Mouse (Mus musculus): ENCODE measurements around the gene Ifna2. TPM values are rescaled to one million over a fixed set of nuclear protein-coding genes. Genes with fewer than 3 reads are reported as not detected.

The Ifna2 gene
- polyA plus RNA-seq, 1 experiment = not detected

GRCm38 (mm10) chr4:88680362-88680761 is 3.4 kb downstream of the Ifna2 start:
- Histone ChIP-seq H3K4me1 (peaks cover 21% of the 10 kb centered on the region), H3K27me3 (replicated peaks) (peaks cover 2% of the 10 kb centered on the region), H3K9me3 (no peaks in the 10 kb centered on the region)

GRCm38 (mm10) chr4:88676824-88677223 is 6.9 kb downstream of the Ifna2 start, which contains the start of gene Ifna16:
TSS of gene Ifna16 (minus strand) at chr4:88676924.
- TF ChIP-seq FLI1 (IDR thresholded peaks at IDR 0.05; ENCODE audit: low read length) = no peak
- TF ChIP-seq GATA1 (IDR thresholded peaks at IDR 0.05; ENCODE audit: borderline replicate concordance, low read length) = no peak
- Histone ChIP-seq H3K27me3 (replicated peaks) (peaks cover 2% of the 10 kb centered on the region), H3K4me3 (replicated peaks) (no peak within 1 kb of the TSS), H3K9me3 (no peaks in the 10 kb centered on the region), H3K36me3 (replicated peaks; ENCODE audit: low read length) (no peaks in the 10 kb centered on the region), H3K4me1 (peaks cover 14% of the 10 kb centered on the region)

More at GRCm38 (mm10) chr4:88680362-88680761, 3.4 kb downstream of the Ifna2 start:
- peak overlapping the region; percentile 74 for H3K4me3 ChIP-seq (replicated peaks)
- no peak for TF ChIP-seq GATA1 (IDR thresholded peaks at IDR 0.05; ENCODE audit: borderline replicate concordance, low read length)
- TF ChIP-seq FLI1 (IDR thresholded peaks at IDR 0.05; ENCODE audit: low read length) = no peak
- H3K36me3 ChIP-seq (replicated peaks; ENCODE audit: low read length) = no peaks in the 10 kb centered on the region

GRCm38 (mm10) chr4:88655461-88655860 is 28.3 kb downstream of the Ifna2 start:
- H3K4me1 ChIP-seq = peaks cover 4% of the 10 kb centered on the region; the same call in 1 of the 2 replicates
- peaks cover 12% of the 10 kb centered on the region for H3K27me3 ChIP-seq (replicated peaks)
- H3K36me3 ChIP-seq (replicated peaks; ENCODE audit: low read length) = no peaks in the 10 kb centered on the region
- H3K4me3 ChIP-seq (replicated peaks) = no peak overlapping the region
- no peak for TF ChIP-seq FLI1 (IDR thresholded peaks at IDR 0.05; ENCODE audit: low read length)
- TF ChIP-seq GATA1 (IDR thresholded peaks at IDR 0.05; ENCODE audit: borderline replicate concordance, low read length) = no peak
- 0 out of 2 replicates have a peak, but pooled peaks cover 3% of the 10 kb centered on the region for H3K9me3 ChIP-seq

GRCm38 (mm10) chr4:88653644-88654043 is 30.1 kb downstream of the Ifna2 start:
- Histone ChIP-seq H3K9me3 (0 out of 2 replicates have a peak, but pooled peaks cover 3% of the 10 kb centered on the region), H3K27me3 (replicated peaks) (peaks cover 16% of the 10 kb centered on the region), H3K36me3 (replicated peaks; ENCODE audit: low read length) (no peaks in the 10 kb centered on the region), H3K4me3 (replicated peaks) (no peak overlapping the region), H3K4me1 (peaks cover 4% of the 10 kb centered on the region; the same call in 1 of the 2 replicates)
- TF ChIP-seq FLI1 (IDR thresholded peaks at IDR 0.05; ENCODE audit: low read length) (no peak), GATA1 (IDR thresholded peaks at IDR 0.05; ENCODE audit: borderline replicate concordance, low read length) (no peak)

GRCm38 (mm10) chr4:88644359-88644758 is 39.4 kb downstream of the Ifna2 start, which contains the start of gene Ifna13:
TSS of gene Ifna13 (minus strand) at chr4:88644459.
- H3K27me3 ChIP-seq (replicated peaks) = peaks cover 8% of the 10 kb centered on the region
- no peaks in the 10 kb centered on the region for H3K9me3 ChIP-seq
- peaks cover 12% of the 10 kb centered on the region for H3K4me1 ChIP-seq
- no peaks in the 10 kb centered on the region for H3K36me3 ChIP-seq (replicated peaks; ENCODE audit: low read length)
- no peak within 1 kb of the TSS for H3K4me3 ChIP-seq (replicated peaks)
- TF ChIP-seq GATA1 (IDR thresholded peaks at IDR 0.05; ENCODE audit: borderline replicate concordance, low read length) (no peak), FLI1 (IDR thresholded peaks at IDR 0.05; ENCODE audit: low read length) (no peak)

GRCm38 (mm10) chr4:88642526-88642925 is 41.2 kb downstream of the Ifna2 start:
- Histone ChIP-seq H3K9me3 (no peaks in the 10 kb centered on the region), H3K36me3 (replicated peaks; ENCODE audit: low read length) (no peaks in the 10 kb centered on the region), H3K4me1 (peaks cover 12% of the 10 kb centered on the region), H3K27me3 (replicated peaks) (peaks cover 4% of the 10 kb centered on the region), H3K4me3 (replicated peaks) (no peak overlapping the region)
- no peak for TF ChIP-seq FLI1 (IDR thresholded peaks at IDR 0.05; ENCODE audit: low read length)
- no peak for TF ChIP-seq GATA1 (IDR thresholded peaks at IDR 0.05; ENCODE audit: borderline replicate concordance, low read length)

- Histone ChIP-seq H3K36me3 (replicated peaks; ENCODE audit: low read length) (no peaks in the 10 kb centered on the region), H3K9me3 (no peaks in the 10 kb centered on the region), H3K4me3 (replicated peaks) (peak overlapping the region; percentile 95), H3K4me1 (peaks cover 12% of the 10 kb centered on the region), H3K27me3 (replicated peaks) (peaks cover 5% of the 10 kb centered on the region)
- no peak for TF ChIP-seq GATA1 (IDR thresholded peaks at IDR 0.05; ENCODE audit: borderline replicate concordance, low read length)
- no peak for TF ChIP-seq FLI1 (IDR thresholded peaks at IDR 0.05; ENCODE audit: low read length)
Measured at GRCm38 (mm10) chr4:88641077-88641831, 42.5 kb downstream of the Ifna2 start.

- H3K9me3 ChIP-seq = no peaks in the 10 kb centered on the region
- TF ChIP-seq GATA1 (IDR thresholded peaks at IDR 0.05; ENCODE audit: borderline replicate concordance, low read length) = no peak
- TF ChIP-seq FLI1 (IDR thresholded peaks at IDR 0.05; ENCODE audit: low read length) = no peak
Measured at GRCm38 (mm10) chr4:88640704-88641076, 43.0 kb downstream of the Ifna2 start.

GRCm38 (mm10) chr4:88634311-88634710 is 49.4 kb downstream of the Ifna2 start, which contains the start of gene C87499:
TSS of gene C87499 (minus strand) at chr4:88634411.
- Histone ChIP-seq H3K36me3 (replicated peaks; ENCODE audit: low read length) (no peaks in the 10 kb centered on the region), H3K9me3 (no peaks in the 10 kb centered on the region), H3K4me3 (replicated peaks) (no peak within 1 kb of the TSS), H3K27me3 (replicated peaks) (peaks cover 13% of the 10 kb centered on the region), H3K4me1 (peaks cover 5% of the 10 kb centered on the region; the same call in 1 of the 2 replicates)
- TF ChIP-seq FLI1 (IDR thresholded peaks at IDR 0.05; ENCODE audit: low read length) (no peak), GATA1 (IDR thresholded peaks at IDR 0.05; ENCODE audit: borderline replicate concordance, low read length) (no peak)

More at GRCm38 (mm10) chr4:88640704-88641076, 43.0 kb downstream of the Ifna2 start:
- Histone ChIP-seq H3K4me3 (replicated peaks) (peak overlapping the region; percentile 95), H3K4me1 (peaks cover 12% of the 10 kb centered on the region), H3K27me3 (replicated peaks) (peaks cover 5% of the 10 kb centered on the region), H3K36me3 (replicated peaks; ENCODE audit: low read length) (no peaks in the 10 kb centered on the region)

Other genes with a start within 250 kb of the Ifna2 start
- 0.48 and 5.1 TPM in 2 replicates for gene Hacd4, start 245.0 kb downstream of the Ifna2 start, polyA plus RNA-seq (2012; ENCODE audit: insufficient read depth, low replicate concordance)
- not detected in 2 replicates for gene Ifnb1, start 161.1 kb downstream of the Ifna2 start, polyA plus RNA-seq (2012; ENCODE audit: insufficient read depth, low replicate concordance)
- not detected in 2 replicates for gene Ifna15, start 125.7 kb downstream of the Ifna2 start, polyA plus RNA-seq (2012; ENCODE audit: insufficient read depth, low replicate concordance)
- not detected in 2 replicates for gene Ifna14, start 112.1 kb downstream of the Ifna2 start, polyA plus RNA-seq (2012; ENCODE audit: insufficient read depth, low replicate concordance)
- gene Ifna9, start 91.5 kb downstream of the Ifna2 start, polyA plus RNA-seq (2012; ENCODE audit: insufficient read depth, low replicate concordance) = not detected in 2 replicates
- not detected in 2 replicates for gene Ifna12, start 80.5 kb downstream of the Ifna2 start, polyA plus RNA-seq (2012; ENCODE audit: insufficient read depth, low replicate concordance)
- not detected in 2 replicates for gene C87499, start 49.5 kb downstream of the Ifna2 start, polyA plus RNA-seq (2012; ENCODE audit: insufficient read depth, low replicate concordance)
- gene Ifna13, start 39.5 kb downstream of the Ifna2 start, polyA plus RNA-seq (2012; ENCODE audit: insufficient read depth, low replicate concordance) = not detected in 2 replicates
- gene Ifna16, start 7.0 kb downstream of the Ifna2 start, polyA plus RNA-seq (2012; ENCODE audit: insufficient read depth, low replicate concordance) = not detected in 2 replicates
- not detected in 2 replicates for gene Ifnab, start 7.4 kb upstream of the Ifna2 start, polyA plus RNA-seq (2012; ENCODE audit: insufficient read depth, low replicate concordance)
- 0.27 TPM in 1 of 2 replicates, not detected in the other for gene Gm26566, start 37.9 kb upstream of the Ifna2 start, polyA plus RNA-seq (2012; ENCODE audit: insufficient read depth, low replicate concordance)
- gene Klhl9, start 38.6 kb upstream of the Ifna2 start, polyA plus RNA-seq (2012; ENCODE audit: insufficient read depth, low replicate concordance) = 1.4 and 2.6 TPM in 2 replicates
- not detected in 2 replicates for gene Gm13271, start 71.0 kb upstream of the Ifna2 start, polyA plus RNA-seq (2012; ENCODE audit: insufficient read depth, low replicate concordance)
- not detected in 2 replicates for gene Gm13283, start 76.2 kb upstream of the Ifna2 start, polyA plus RNA-seq (2012; ENCODE audit: insufficient read depth, low replicate concordance)
- gene Gm13290, start 89.9 kb upstream of the Ifna2 start, polyA plus RNA-seq (2012; ENCODE audit: insufficient read depth, low replicate concordance) = not detected in 2 replicates
- gene Gm13289, start 93.0 kb upstream of the Ifna2 start, polyA plus RNA-seq (2012; ENCODE audit: insufficient read depth, low replicate concordance) = not detected in 2 replicates
- gene Gm13272, start 95.9 kb upstream of the Ifna2 start, polyA plus RNA-seq (2012; ENCODE audit: insufficient read depth, low replicate concordance) = not detected in 2 replicates
- gene Ifnz, start 98.2 kb upstream of the Ifna2 start, polyA plus RNA-seq (2012; ENCODE audit: insufficient read depth, low replicate concordance) = not detected in 2 replicates
- not detected in 2 replicates for gene Gm13276, start 101.8 kb upstream of the Ifna2 start, polyA plus RNA-seq (2012; ENCODE audit: insufficient read depth, low replicate concordance)
- gene Gm13277, start 104.7 kb upstream of the Ifna2 start, polyA plus RNA-seq (2012; ENCODE audit: insufficient read depth, low replicate concordance) = not detected in 2 replicates
- gene Gm13278, start 107.6 kb upstream of the Ifna2 start, polyA plus RNA-seq (2012; ENCODE audit: insufficient read depth, low replicate concordance) = not detected in 2 replicates
- 0.64 TPM in 1 of 2 replicates, not detected in the other for gene Gm13275, start 110.6 kb upstream of the Ifna2 start, polyA plus RNA-seq (2012; ENCODE audit: insufficient read depth, low replicate concordance)
- gene Gm13279, start 113.5 kb upstream of the Ifna2 start, polyA plus RNA-seq (2012; ENCODE audit: insufficient read depth, low replicate concordance) = not detected in 2 replicates
- not detected in 2 replicates for gene Gm13285, start 115.8 kb upstream of the Ifna2 start, polyA plus RNA-seq (2012; ENCODE audit: insufficient read depth, low replicate concordance)
- gene Gm13287, start 119.3 kb upstream of the Ifna2 start, polyA plus RNA-seq (2012; ENCODE audit: insufficient read depth, low replicate concordance) = 0.64 TPM in 1 of 2 replicates, not detected in the other
- gene Gm13288, start 121.6 kb upstream of the Ifna2 start, polyA plus RNA-seq (2012; ENCODE audit: insufficient read depth, low replicate concordance) = not detected in 2 replicates
- gene Ifna7, start 132.3 kb upstream of the Ifna2 start, polyA plus RNA-seq (2012; ENCODE audit: insufficient read depth, low replicate concordance) = not detected in 2 replicates
- gene Ifna11, start 136.0 kb upstream of the Ifna2 start, polyA plus RNA-seq (2012; ENCODE audit: insufficient read depth, low replicate concordance) = not detected in 2 replicates
- not detected in 2 replicates for gene Ifna6, start 143.5 kb upstream of the Ifna2 start, polyA plus RNA-seq (2012; ENCODE audit: insufficient read depth, low replicate concordance)
- gene Ifna5, start 151.6 kb upstream of the Ifna2 start, polyA plus RNA-seq (2012; ENCODE audit: insufficient read depth, low replicate concordance) = not detected in 2 replicates
- not detected in 2 replicates for gene Ifna4, start 157.9 kb upstream of the Ifna2 start, polyA plus RNA-seq (2012; ENCODE audit: insufficient read depth, low replicate concordance)
- gene Ifna1, start 166.2 kb upstream of the Ifna2 start, polyA plus RNA-seq (2012; ENCODE audit: insufficient read depth, low replicate concordance) = not detected in 2 replicates
- gene Ifne, start 196.3 kb upstream of the Ifna2 start, polyA plus RNA-seq (2012; ENCODE audit: insufficient read depth, low replicate concordance) = not detected in 2 replicates